ENCODE assay signal across 11 mouse cellular contexts in genomic region chr11:8566250-8566853, GRCm38 (mm10).
DNase-seq lines count a peak whose midpoint lies in the region; ATAC-seq and TF ChIP-seq lines count a peak whose summit lies in the region.
"Had no signal": no experiment of that assay in that cellular context is flagged by ENCODE, and none has a peak within 500 bp of the region (broad histone marks: within the 10 kb centered on the region; RNA-seq: fewer than 3 reads in every experiment).

No protein-coding gene starts in this region.

- H3K36me3 ChIP-seq in liver, postnatal 0 days (replicated peaks; ENCODE audit: insufficient read depth, low read length): 0 out of 2 replicates have a peak, but pooled peaks cover 2% of the 10 kb centered on the region
- H3K36me3 ChIP-seq: midbrain, embryonic 12.5 days had no signal

- intact Hi-C loops in gastrocnemius, adult 2 months (cut with DNase I): no loop called here
- intact Hi-C loops in gastrocnemius, postnatal 14 days (cut with DNase I; ENCODE audit: low total_unique reads): no loop called here

- H3K4me2 ChIP-seq in liver, postnatal 0 days (ENCODE audit: low read depth, low read length): no peak overlapping the region
- H3K4me2 ChIP-seq: midbrain, embryonic 12.5 days had no signal

- no peak for TF ChIP-seq EP300 in liver, postnatal 0 days (IDR thresholded peaks at IDR 0.05; ENCODE audit: low read depth)

- peak; percentile 69 for ATAC-seq in liver, postnatal 0 days
- ATAC-seq in common myeloid progenitor, adult 5-6 weeks (replicated peaks; ENCODE audit: low read depth, poor library complexity, severe bottlenecking): peak; percentile 84

- no peak for DNase-seq in gastrocnemius, adult 2 months
- DNase-seq in gastrocnemius, postnatal 14 days: no peak
- peak; percentile 42 for DNase-seq in liver, postnatal 0 days
- DNase-seq in liver: no peak
- peak; percentile 3 for DNase-seq in naive thymus-derived CD4-positive, alpha-beta T cell, adult 2 months (ENCODE audit: low read depth)
- no peak for DNase-seq in frontal cortex, postnatal 14 days (ENCODE audit: low spot score in 2 of 2)
- no peak for DNase-seq in cerebellum, adult 18-20 months
- DNase-seq: adrenal gland, adult 2 months; heart, postnatal 4 days had no signal

- no peak overlapping the region for H3K9ac ChIP-seq in liver, postnatal 0 days (replicated peaks)
- H3K9ac ChIP-seq: midbrain, embryonic 12.5 days had no signal

- TF ChIP-seq CTCF in gastrocnemius, adult 2 months (IDR thresholded peaks at IDR 0.05): peak; percentile 22; the same call in 1 of the 2 replicates
- TF ChIP-seq CTCF in liver, postnatal 0 days (IDR thresholded peaks at IDR 0.05; ENCODE audit: low read depth): peak; percentile 44

- no peaks in the 10 kb centered on the region for H3K27me3 ChIP-seq in liver, postnatal 0 days (ENCODE audit: insufficient read depth, low read length)
- H3K27me3 ChIP-seq: midbrain, embryonic 12.5 days had no signal

- H3K9me3 ChIP-seq in liver, postnatal 0 days (ENCODE audit: low read length): no peaks in the 10 kb centered on the region
- H3K9me3 ChIP-seq: midbrain, embryonic 12.5 days had no signal

- no peak overlapping the region for H3K27ac ChIP-seq in gastrocnemius, adult 2 months
- H3K27ac ChIP-seq in liver, postnatal 0 days (ENCODE audit: low read depth): no peak overlapping the region
- H3K27ac ChIP-seq: midbrain, embryonic 12.5 days had no signal

- no peaks in the 10 kb centered on the region; the same call in 1 of the 2 replicates for H3K4me1 ChIP-seq in liver, postnatal 0 days (ENCODE audit: insufficient read depth)

- H3K4me3 ChIP-seq in gastrocnemius, adult 2 months: no peak overlapping the region
- no peak overlapping the region for H3K4me3 ChIP-seq in liver, postnatal 0 days (ENCODE audit: low read depth, low read length)
- H3K4me3 ChIP-seq: midbrain, embryonic 12.5 days had no signal

- 28% methylated on average over 3 of the region's 3 CpGs for WGBS in liver, postnatal 0 days (ENCODE audit: insufficient replicate concordance)

Comparison
In these comparisons a context has a peak if more than half of its experiments do, and no peak if none do; other contexts are left out.
1. DNase-seq: peak in liver, postnatal 0 days (single experiment) and naive thymus-derived CD4-positive, alpha-beta T cell, adult 2 months (single experiment); none in gastrocnemius, adult 2 months (single experiment), gastrocnemius, postnatal 14 days (single experiment), liver (single experiment), frontal cortex, postnatal 14 days (0 of 2) and cerebellum, adult 18-20 months (0 of 2).